Mouse (Mus musculus) olfactory bulb, adult 2 months (tissue): Measurements from ENCODE around the gene Dbnl.

Experiments
- CTCF ChIP-seq: fragments of 200-500 bp; IDR thresholded peaks from 2 replicates; pipeline ENCODE4 v1.5.1; 2012; ENCODE audit warnings: low read depth, mild to moderate bottlenecking, low read length, moderate library complexity; ENCODE audit not compliant: insufficient read depth
- POLR2A ChIP-seq: fragments of 200-500 bp; IDR thresholded peaks from 2 replicates; pipeline ENCODE4 v1.6.1; 2012; ENCODE audit warnings: mild to moderate bottlenecking, low read depth, low read length, moderate library complexity; ENCODE audit not compliant: insufficient read depth

- TF ChIP-seq POLR2A = peak; percentile 99
- TF ChIP-seq CTCF = no peak
Measured at GRCm38 (mm10) chr11:5761820-5762632, 26.3 kb upstream of the Dbnl start, which contains the start of gene Urgcp.
